Mouse (Mus musculus) stomach, postnatal 0 days (tissue): ENCODE results near the gene Fry. TPM values are rescaled to one million over a fixed set of nuclear protein-coding genes. Genes with fewer than 3 reads are reported as not detected.
A peak's percentile ranks its signal among the peaks of the same experiment; 100 is the strongest.

Source experiments
- ATAC-seq: fragments of 200-750 bp; cut with Nextera tagmentation; 2 replicates; pipeline ENCODE4 v1.8.0; 2017; ENCODE audit not compliant: low FRiP score, low TSS enrichment
- DNase-seq: peaks from one replicate; pipeline ENCODE4 v3.0.0-alpha.2; 2016; ENCODE audit warnings: low spot score
- H3K27ac ChIP-seq: fragments of 300-500 bp; sonication (generic); replicated peaks from 2 replicates; pipeline ENCODE4 v1.5.1; 2014; ENCODE audit warnings: mild to moderate bottlenecking, control low read depth
- H3K27me3 ChIP-seq: fragments of 300-500 bp; sonication (generic); 2 replicates; pipeline ENCODE4 v1.6.1; 2014; ENCODE audit warnings: low read length; ENCODE audit not compliant: control insufficient read depth, insufficient read depth
- H3K36me3 ChIP-seq: fragments of 300-500 bp; sonication (generic); 2 replicates; pipeline ENCODE4 v1.6.1; 2014; ENCODE audit warnings: low read length, mixed read lengths; ENCODE audit not compliant: control insufficient read depth, insufficient read depth
- H3K4me1 ChIP-seq: fragments of 300-500 bp; sonication (generic); replicated peaks from 2 replicates; pipeline ENCODE4 v1.6.1; 2014; ENCODE audit warnings: antibody characterized with exemption; ENCODE audit not compliant: control insufficient read depth, insufficient read depth
- H3K4me2 ChIP-seq: fragments of 300-500 bp; sonication (generic); replicated peaks from 2 replicates; pipeline ENCODE4 v1.6.1; 2014; ENCODE audit warnings: low read depth, mild to moderate bottlenecking, control low read depth, moderate library complexity
- H3K4me3 ChIP-seq: fragments of 300-500 bp; sonication (generic); 2 replicates; pipeline ENCODE4 v1.5.1; 2014; ENCODE audit warnings: low read depth, low read length, control low read depth
- H3K9ac ChIP-seq: fragments of 300-500 bp; sonication (generic); 2 replicates; pipeline ENCODE4 v1.6.1; 2014; ENCODE audit warnings: mild to moderate bottlenecking, low read length, control low read depth, mixed read lengths
- H3K9me3 ChIP-seq: fragments of 300-500 bp; sonication (generic); 2 replicates; pipeline ENCODE4 v1.6.1; 2016; ENCODE audit warnings: low read length; ENCODE audit not compliant: control insufficient read depth
- CTCF ChIP-seq: IDR thresholded peaks from 2 replicates; pipeline ENCODE4 v1.5.1; 2016; ENCODE audit warnings: antibody characterized with exemption, low read depth, mild to moderate bottlenecking, moderate library complexity
- EP300 ChIP-seq: optimal IDR thresholded peaks from 2 replicates; pipeline ENCODE3; 2016; ENCODE audit warnings: antibody characterized with exemption
- WGBS: fragments of 180-500 bp; shearing (Covaris S2); extraction: QIAGEN DNeasy Blood & Tissue Kit; methylation state at CpG from one replicate; pipeline ENCODE4 v1.1.7; 2014; 5-methylcytosine and 5-hydroxymethylcytosine counted together
- polyA plus RNA-seq: library from polyadenylated mRNA; unstranded; fragments of >200 nt; fragmentation: Nextera tagmentation; extraction: Ambion mirVana; gene quantifications from 2 replicates; pipeline ENCODE4 v1.2.1, GENCODE M21; 2015

Gene Fry
- polyA plus RNA-seq, 1 experiment from 2014 or later: 6.5 TPM

- Histone ChIP-seq H3K4me2 (no peak overlapping the region), H3K27me3 (no peaks in the 10 kb centered on the region), H3K9ac (no peak overlapping the region), H3K27ac (no peak overlapping the region), H3K4me3 (no peak overlapping the region), H3K4me1 (no peaks in the 10 kb centered on the region), H3K36me3 (no peaks in the 10 kb centered on the region), H3K9me3 (no peaks in the 10 kb centered on the region)
- 82% methylated on average over 7 of the region's 7 CpGs for WGBS
- ATAC-seq: no peak
- no peak for DNase-seq
- no peak for TF ChIP-seq EP300
- TF ChIP-seq CTCF: peak; percentile 62
Observed at GRCm38 (mm10) chr5:150114007-150114406, 4.4 kb upstream of the Fry start.

GRCm38 (mm10) chr5:150114778-150115177 is 3.7 kb upstream of the Fry start:
- H3K4me3 ChIP-seq: no peak overlapping the region
- H3K36me3 ChIP-seq: no peaks in the 10 kb centered on the region
- no peaks in the 10 kb centered on the region for H3K4me1 ChIP-seq
- H3K27me3 ChIP-seq: no peaks in the 10 kb centered on the region
- no peak overlapping the region for H3K4me2 ChIP-seq
- H3K27ac ChIP-seq: no peak overlapping the region
- 57% methylated on average over 4 of the region's 4 CpGs for WGBS
- no peaks in the 10 kb centered on the region for H3K9me3 ChIP-seq
- ATAC-seq (no peak), DNase-seq (no peak)
- H3K9ac ChIP-seq: no peak overlapping the region
- no peak for TF ChIP-seq EP300
- TF ChIP-seq CTCF: no peak

GRCm38 (mm10) chr5:150115271-150116092 is 3.0 kb upstream of the Fry start:
- no peaks in the 10 kb centered on the region for H3K9me3 ChIP-seq
- no peak overlapping the region for H3K27ac ChIP-seq
- WGBS: 51% methylated on average over 16 of the region's 16 CpGs
- no peak overlapping the region for H3K4me3 ChIP-seq
- TF ChIP-seq CTCF (no peak), EP300 (no peak)
- 0 out of 2 replicates have a peak overlapping the region, but pooled peaks have one; percentile 8 for H3K4me2 ChIP-seq
- no peaks in the 10 kb centered on the region for H3K27me3 ChIP-seq
- DNase-seq (peak; percentile 36), ATAC-seq (no peak)
- no peak overlapping the region for H3K9ac ChIP-seq
- H3K4me1 ChIP-seq: no peaks in the 10 kb centered on the region
- no peaks in the 10 kb centered on the region for H3K36me3 ChIP-seq

GRCm38 (mm10) chr5:150116216-150116905 is 2.1 kb upstream of the Fry start:
- H3K4me2 ChIP-seq: 0 out of 2 replicates have a peak overlapping the region, but pooled peaks have one; percentile 8
- ATAC-seq: no peak

GRCm38 (mm10) chr5:150116906-150117216 is 1.6 kb upstream of the Fry start:
- Histone ChIP-seq H3K4me3 (no peak overlapping the region), H3K4me2 (no peak overlapping the region), H3K36me3 (no peaks in the 10 kb centered on the region), H3K9ac (no peak overlapping the region), H3K9me3 (no peaks in the 10 kb centered on the region), H3K27me3 (no peaks in the 10 kb centered on the region), H3K27ac (no peak overlapping the region), H3K4me1 (no peaks in the 10 kb centered on the region)
- ATAC-seq (no peak), DNase-seq (no peak)
- 86% methylated on average over 6 of the region's 6 CpGs for WGBS
- TF ChIP-seq CTCF (peak; percentile 57), EP300 (no peak)

More at GRCm38 (mm10) chr5:150116216-150116905, 2.1 kb upstream of the Fry start:
- Histone ChIP-seq H3K36me3 (no peaks in the 10 kb centered on the region), H3K4me3 (no peak overlapping the region), H3K9me3 (no peaks in the 10 kb centered on the region), H3K4me1 (no peaks in the 10 kb centered on the region), H3K27me3 (no peaks in the 10 kb centered on the region), H3K27ac (no peak overlapping the region), H3K9ac (no peak overlapping the region)
- TF ChIP-seq EP300 (no peak), CTCF (no peak)
- 55% methylated on average over 9 of the region's 9 CpGs for WGBS
- no peak for DNase-seq

- no peaks in the 10 kb centered on the region for H3K36me3 ChIP-seq
- peak overlapping the region; percentile 65 for H3K4me3 ChIP-seq
- no peak overlapping the region for H3K27ac ChIP-seq
- no peaks in the 10 kb centered on the region for H3K4me1 ChIP-seq
- H3K4me2 ChIP-seq: peak overlapping the region; percentile 87
- no peaks in the 10 kb centered on the region for H3K27me3 ChIP-seq
- no peak for TF ChIP-seq CTCF
- no peak for TF ChIP-seq EP300
- H3K9me3 ChIP-seq: no peaks in the 10 kb centered on the region
- H3K9ac ChIP-seq: no peak overlapping the region
- ATAC-seq (no peak), DNase-seq (no peak)
- WGBS: 22% methylated on average over 8 of the region's 8 CpGs
Observed at GRCm38 (mm10) chr5:150118124-150118454, 356 bp upstream of the Fry start.
